ENCODE assay signal across 21 mouse cellular contexts in genomic region chr4:123982105-123982504, GRCm38 (mm10).
"Had no signal": no experiment of that assay in that cellular context is flagged by ENCODE, and none has a peak within 500 bp of the region (broad histone marks: within the 10 kb centered on the region; RNA-seq: fewer than 3 reads in every experiment).

No protein-coding gene starts in this region.

- H3K36me3 ChIP-seq: lung, embryonic 15.5 days; midbrain, embryonic 12.5 days; neural tube, embryonic 13.5 days; neural tube, embryonic 15.5 days had no signal

- H3K27me3 ChIP-seq: lung, embryonic 15.5 days; midbrain, embryonic 12.5 days; neural tube, embryonic 15.5 days had no signal

- H3K9ac ChIP-seq: liver, postnatal 0 days; lung, embryonic 15.5 days; midbrain, embryonic 12.5 days; neural tube, embryonic 13.5 days; neural tube, embryonic 15.5 days had no signal

- H3K4me2 ChIP-seq: lung, embryonic 15.5 days; midbrain, embryonic 12.5 days; neural tube, embryonic 13.5 days; neural tube, embryonic 15.5 days had no signal

- H3K4me1 ChIP-seq: lung, embryonic 15.5 days; megakaryocyte, embryonic 14.5 days; neural tube, embryonic 13.5 days had no signal

- H3K9me3 ChIP-seq: lung, embryonic 15.5 days; megakaryocyte, embryonic 14.5 days; midbrain, embryonic 12.5 days; neural tube, embryonic 13.5 days; neural tube, embryonic 15.5 days had no signal

- DNase-seq: liver, postnatal 0 days; lung, adult 2 months; lung, postnatal 14 days; lung, postnatal 36 days; midbrain, embryonic 14.5 days; right cerebral cortex, adult 18-20 months; right cerebral cortex, postnatal 25 days; right cerebral cortex, postnatal 4 days; spleen, adult 18-20 months; thymus, adult 18-20 months; thymus, postnatal 25 days; thymus, postnatal 4 days had no signal

- ATAC-seq: liver, postnatal 0 days; lung, postnatal 0 days; midbrain, embryonic 16.5 days had no signal

- H3K27ac ChIP-seq: lung, embryonic 15.5 days; macrophage; midbrain, embryonic 12.5 days; neural tube, embryonic 13.5 days; neural tube, embryonic 15.5 days had no signal

- H3K4me3 ChIP-seq: lung, embryonic 15.5 days; megakaryocyte, embryonic 14.5 days; midbrain, embryonic 12.5 days; myocyte; neural tube, embryonic 13.5 days; neural tube, embryonic 15.5 days had no signal
